Mouse (Mus musculus): ENCODE results near the gene Adck1. TPM values are rescaled to one million over a fixed set of nuclear protein-coding genes. Genes with fewer than 3 reads are reported as not detected.

Gene Adck1
- polyA plus RNA-seq, 1 experiment from 2014 or later: 9.5 TPM

GRCm38 (mm10) chr12:88475833-88476232, 115.5 kb downstream of the Adck1 start:
- 61% methylated on average over 3 of the region's 3 CpGs for WGBS (ENCODE audit: insufficient replicate concordance)
- H3K9me3 ChIP-seq (replicated peaks): no peaks in the 10 kb centered on the region
- no peaks in the 10 kb centered on the region for H3K27me3 ChIP-seq
- H3K4me3 ChIP-seq (replicated peaks): no peak overlapping the region
- H3K4me2 ChIP-seq: no peak overlapping the region
- ATAC-seq (ENCODE audit: low read depth) (no peak), DNase-seq (no peak)
- H3K36me3 ChIP-seq: no peaks in the 10 kb centered on the region
- no peak overlapping the region for H3K27ac ChIP-seq
- H3K4me1 ChIP-seq (replicated peaks): no peaks in the 10 kb centered on the region
- no peak overlapping the region for H3K9ac ChIP-seq

- Histone ChIP-seq H3K36me3 (no peaks in the 10 kb centered on the region), H3K4me2 (no peak overlapping the region), H3K4me3 (replicated peaks) (no peak overlapping the region), H3K27ac (no peak overlapping the region), H3K9me3 (replicated peaks) (no peaks in the 10 kb centered on the region), H3K4me1 (replicated peaks) (no peaks in the 10 kb centered on the region), H3K9ac (no peak overlapping the region), H3K27me3 (no peaks in the 10 kb centered on the region)
- ATAC-seq (ENCODE audit: low read depth) (no peak), DNase-seq (no peak)
- 67% methylated on average over 6 of the region's 6 CpGs for WGBS (ENCODE audit: insufficient replicate concordance)
Observed at GRCm38 (mm10) chr12:88476702-88477101, 116.3 kb downstream of the Adck1 start.

GRCm38 (mm10) chr12:88481657-88482056, 121.3 kb downstream of the Adck1 start:
- no peak for ATAC-seq (ENCODE audit: low read depth)
- no peak overlapping the region for H3K4me3 ChIP-seq (replicated peaks)
- no peak for DNase-seq

GRCm38 (mm10) chr12:88490881-88491280, 130.5 kb downstream of the Adck1 start:
- Histone ChIP-seq H3K9me3 (replicated peaks) (no peaks in the 10 kb centered on the region), H3K27me3 (no peaks in the 10 kb centered on the region), H3K27ac (no peak overlapping the region), H3K4me2 (no peak overlapping the region), H3K9ac (no peak overlapping the region), H3K4me1 (replicated peaks) (no peaks in the 10 kb centered on the region), H3K4me3 (replicated peaks) (no peak overlapping the region), H3K36me3 (no peaks in the 10 kb centered on the region)
- WGBS (ENCODE audit: insufficient replicate concordance): 53% methylated on average over 2 of the region's 2 CpGs
- DNase-seq (no peak), ATAC-seq (ENCODE audit: low read depth) (no peak)

More at GRCm38 (mm10) chr12:88481657-88482056, 121.3 kb downstream of the Adck1 start:
- H3K27ac ChIP-seq: no peak overlapping the region
- H3K27me3 ChIP-seq: no peaks in the 10 kb centered on the region
- no peak overlapping the region for H3K4me2 ChIP-seq
- 50% methylated on average over 3 of the region's 3 CpGs for WGBS (ENCODE audit: insufficient replicate concordance)
- H3K4me1 ChIP-seq (replicated peaks): no peaks in the 10 kb centered on the region
- H3K9ac ChIP-seq: no peak overlapping the region
- no peaks in the 10 kb centered on the region for H3K9me3 ChIP-seq (replicated peaks)
- no peaks in the 10 kb centered on the region for H3K36me3 ChIP-seq

Other genes starting within 250 kb of the Adck1 start
- not detected in 2 replicates for gene Gm10436, start 178.4 kb upstream of the Adck1 start, polyA plus RNA-seq (2015; fragmentation: Nextera tagmentation; extraction: Ambion mirVana)
- gene Gm8332, start 110.5 kb upstream of the Adck1 start, polyA plus RNA-seq (2015; fragmentation: Nextera tagmentation; extraction: Ambion mirVana): not detected in 2 replicates
- gene Gm5662, start 86.1 kb upstream of the Adck1 start, polyA plus RNA-seq (2015; fragmentation: Nextera tagmentation; extraction: Ambion mirVana): not detected in 2 replicates
- gene Gm5039, start 36.5 kb upstream of the Adck1 start, polyA plus RNA-seq (2015; fragmentation: Nextera tagmentation; extraction: Ambion mirVana): not detected in 2 replicates